Mouse (Mus musculus) embryonic facial prominence, embryonic 11.5 days (tissue): Measurements from ENCODE around the gene Plch2. TPM values are rescaled to one million over a fixed set of nuclear protein-coding genes. Genes with fewer than 3 reads are reported as not detected.

ENCODE experiments used
- ATAC-seq: fragments of 200-750 bp; cut with Nextera tagmentation; replicated peaks from 2 replicates; pipeline ENCODE4 v1.8.0; 2017; ENCODE audit warnings: low read depth; ENCODE audit not compliant: insufficient number of reproducible peaks, low FRiP score, low TSS enrichment
- DNase-seq: peaks from one replicate; pipeline ENCODE4 v3.0.0-alpha.2; 2015; ENCODE audit warnings: low spot score
- H3K27ac ChIP-seq: fragments of 300-500 bp; sonication (generic); replicated peaks from 2 replicates; pipeline ENCODE4 v1.5.1; 2014; ENCODE audit warnings: mild to moderate bottlenecking, low read depth, low read length, control low read depth
- H3K27me3 ChIP-seq: fragments of 300-500 bp; sonication (generic); 2 replicates; pipeline ENCODE4 v1.6.1; 2014; ENCODE audit warnings: mild to moderate bottlenecking, low read length, moderate library complexity, mixed read lengths; ENCODE audit not compliant: control insufficient read depth, insufficient read depth
- H3K36me3 ChIP-seq: fragments of 300-500 bp; sonication (generic); replicated peaks from 2 replicates; pipeline ENCODE4 v1.6.1; 2014; ENCODE audit warnings: low read depth, mild to moderate bottlenecking, low read length, moderate library complexity, mixed read lengths; ENCODE audit not compliant: control insufficient read depth, insufficient read depth
- H3K4me1 ChIP-seq: fragments of 300-500 bp; sonication (generic); 2 replicates; pipeline ENCODE4 v1.6.1; 2014; ENCODE audit warnings: low read length, mixed read lengths; ENCODE audit not compliant: control insufficient read depth, insufficient read depth
- H3K4me2 ChIP-seq: fragments of 300-500 bp; sonication (generic); 2 replicates; pipeline ENCODE4 v1.6.1; 2014; ENCODE audit warnings: low read depth, mild to moderate bottlenecking, control low read depth, low read length, moderate library complexity
- H3K4me3 ChIP-seq: fragments of 300-500 bp; sonication (generic); 2 replicates; pipeline ENCODE4 v1.5.1; 2014; ENCODE audit warnings: low read depth, low read length, control low read depth
- H3K9ac ChIP-seq: fragments of 300-500 bp; sonication (generic); replicated peaks from 2 replicates; pipeline ENCODE4 v1.6.1; 2014; ENCODE audit warnings: mild to moderate bottlenecking, control low read depth, low read length
- H3K9me3 ChIP-seq: fragments of 300-500 bp; sonication (generic); replicated peaks from 2 replicates; pipeline ENCODE4 v1.6.1; 2016; ENCODE audit warnings: mild to moderate bottlenecking, low read length, inconsistent platforms, mixed read lengths; ENCODE audit not compliant: control insufficient read depth
- WGBS: fragments of 180-500 bp; shearing (Covaris S2); extraction: QIAGEN DNeasy Blood & Tissue Kit; methylation state at CpG from one replicate; pipeline ENCODE4 v1.1.7; 2014; 5-methylcytosine and 5-hydroxymethylcytosine counted together
- polyA plus RNA-seq: library from polyadenylated mRNA; unstranded; fragments of >200 nt; fragmentation: Nextera tagmentation; extraction: Ambion mirVana; gene quantifications from 2 replicates; pipeline ENCODE4 v1.2.1, GENCODE M21; 2014

Plch2 gene
- polyA plus RNA-seq, 1 experiment from 2014 or later: 1.4 TPM

DNA sequence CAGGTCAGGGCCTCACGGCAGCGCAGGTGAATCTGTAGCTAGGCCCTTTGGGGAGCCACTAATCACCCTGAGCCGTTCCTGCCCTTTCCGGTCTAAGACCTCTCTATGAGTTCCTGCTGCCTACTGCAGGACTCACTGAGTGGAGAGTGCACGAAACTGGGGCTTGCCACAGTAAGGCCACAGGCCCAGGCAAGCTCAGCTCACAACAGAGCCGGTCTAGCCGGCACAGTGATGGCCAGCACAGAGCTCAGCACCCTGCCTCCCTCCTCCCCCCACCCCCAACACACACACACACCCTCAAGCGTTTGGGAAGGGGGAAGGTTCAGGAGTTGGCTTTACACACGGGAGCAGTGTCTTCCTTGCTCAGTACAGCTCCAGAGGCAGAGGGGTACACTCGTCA is 1.7 kb upstream of the Plch2 start:
- 32% methylated on average over 10 of the region's 10 CpGs for WGBS
- Histone ChIP-seq H3K9ac (no peak overlapping the region), H3K36me3 (no peaks in the 10 kb centered on the region), H3K27me3 (no peaks in the 10 kb centered on the region), H3K4me3 (no peak overlapping the region), H3K4me1 (no peaks in the 10 kb centered on the region), H3K27ac (no peak overlapping the region), H3K9me3 (no peaks in the 10 kb centered on the region), H3K4me2 (no peak overlapping the region)
- DNase-seq: no peak
- ATAC-seq: no peak

DNA sequence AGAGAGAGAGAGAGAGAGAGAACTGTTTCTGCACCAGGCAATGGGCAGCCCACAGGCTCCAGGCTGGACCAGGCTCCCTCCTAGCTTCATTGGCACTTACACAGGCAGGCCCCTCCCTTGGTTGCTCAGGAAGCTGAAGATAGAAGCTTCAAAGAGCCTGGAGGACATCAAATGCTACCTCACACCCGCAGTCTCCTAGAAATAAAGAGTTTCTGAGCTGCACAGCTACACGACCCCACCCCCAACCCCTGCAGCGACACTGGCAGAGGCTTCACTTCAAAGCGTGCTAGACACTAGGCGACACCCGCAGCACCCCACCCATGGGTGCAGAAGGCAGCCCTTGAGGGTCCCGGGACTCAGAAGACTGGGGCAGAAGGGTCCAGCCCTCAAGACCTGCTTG is 6.5 kb downstream of the Plch2 start:
- no peak overlapping the region for H3K27ac ChIP-seq
- H3K27me3 ChIP-seq: peaks cover 3% of the 10 kb centered on the region; the same call in 1 of the 2 replicates
- H3K4me1 ChIP-seq: no peaks in the 10 kb centered on the region
- no peak for ATAC-seq
- H3K4me2 ChIP-seq: no peak overlapping the region
- H3K9ac ChIP-seq: no peak overlapping the region
- no peaks in the 10 kb centered on the region for H3K9me3 ChIP-seq
- DNase-seq: no peak
- H3K4me3 ChIP-seq: no peak overlapping the region
- 82% methylated on average over 7 of the region's 7 CpGs for WGBS
- no peaks in the 10 kb centered on the region for H3K36me3 ChIP-seq

DNA sequence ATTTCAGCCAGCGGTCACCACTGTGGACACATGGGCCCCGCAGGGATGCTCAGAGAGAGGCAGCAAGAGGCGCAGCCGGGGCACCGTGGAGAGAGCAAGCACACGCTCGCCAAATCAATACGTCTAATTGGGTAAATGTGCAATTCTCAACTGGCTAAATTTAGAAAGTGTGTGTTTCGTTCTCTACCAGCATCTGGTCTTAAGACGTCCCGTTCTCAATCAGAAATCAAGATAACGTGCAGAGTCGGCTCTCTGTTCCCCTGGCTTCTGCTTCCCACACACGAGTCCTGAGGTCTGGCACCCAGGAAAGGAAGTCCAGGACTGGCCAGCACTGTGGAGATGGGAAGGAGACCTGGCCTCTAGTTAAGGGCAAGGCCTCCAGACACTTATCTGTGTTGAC is 9.9 kb downstream of the Plch2 start:
- Histone ChIP-seq H3K9ac (no peak overlapping the region), H3K9me3 (no peaks in the 10 kb centered on the region), H3K4me2 (no peak overlapping the region), H3K36me3 (no peaks in the 10 kb centered on the region), H3K4me3 (no peak overlapping the region), H3K27me3 (peaks cover 37% of the 10 kb centered on the region), H3K27ac (no peak overlapping the region), H3K4me1 (peaks cover 3% of the 10 kb centered on the region; the same call in 1 of the 2 replicates)
- DNase-seq: no peak
- no peak for ATAC-seq
- 82% methylated on average over 14 of the region's 14 CpGs for WGBS

DNA sequence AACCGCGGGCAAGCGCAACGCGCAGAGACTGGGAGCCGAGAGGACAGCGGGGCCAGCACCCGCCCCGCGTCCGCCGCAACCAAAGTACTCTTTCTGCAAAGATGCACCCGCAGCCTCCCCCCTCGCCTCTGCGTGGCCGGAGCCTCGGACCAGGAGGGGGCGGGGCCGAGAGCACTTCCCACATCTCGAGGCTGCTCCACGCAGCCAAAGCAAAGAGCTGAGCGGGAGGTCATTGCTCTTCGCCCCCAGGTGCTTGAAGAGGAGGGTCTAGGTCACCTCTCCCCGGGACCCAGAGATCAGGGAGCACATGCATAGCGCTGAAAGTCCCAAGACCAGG is 13.3 kb downstream of the Plch2 start:
- Histone ChIP-seq H3K4me2 (peak overlapping the region; percentile 74), H3K9me3 (no peaks in the 10 kb centered on the region), H3K9ac (peak overlapping the region; percentile 30), H3K4me3 (peak overlapping the region; percentile 33), H3K27me3 (peaks cover 45% of the 10 kb centered on the region), H3K27ac (no peak overlapping the region), H3K4me1 (peaks cover 3% of the 10 kb centered on the region; the same call in 1 of the 2 replicates), H3K36me3 (no peaks in the 10 kb centered on the region)
- no peak for ATAC-seq
- WGBS: under 1% methylated on average over 25 of the region's 25 CpGs
- DNase-seq: no peak

DNA sequence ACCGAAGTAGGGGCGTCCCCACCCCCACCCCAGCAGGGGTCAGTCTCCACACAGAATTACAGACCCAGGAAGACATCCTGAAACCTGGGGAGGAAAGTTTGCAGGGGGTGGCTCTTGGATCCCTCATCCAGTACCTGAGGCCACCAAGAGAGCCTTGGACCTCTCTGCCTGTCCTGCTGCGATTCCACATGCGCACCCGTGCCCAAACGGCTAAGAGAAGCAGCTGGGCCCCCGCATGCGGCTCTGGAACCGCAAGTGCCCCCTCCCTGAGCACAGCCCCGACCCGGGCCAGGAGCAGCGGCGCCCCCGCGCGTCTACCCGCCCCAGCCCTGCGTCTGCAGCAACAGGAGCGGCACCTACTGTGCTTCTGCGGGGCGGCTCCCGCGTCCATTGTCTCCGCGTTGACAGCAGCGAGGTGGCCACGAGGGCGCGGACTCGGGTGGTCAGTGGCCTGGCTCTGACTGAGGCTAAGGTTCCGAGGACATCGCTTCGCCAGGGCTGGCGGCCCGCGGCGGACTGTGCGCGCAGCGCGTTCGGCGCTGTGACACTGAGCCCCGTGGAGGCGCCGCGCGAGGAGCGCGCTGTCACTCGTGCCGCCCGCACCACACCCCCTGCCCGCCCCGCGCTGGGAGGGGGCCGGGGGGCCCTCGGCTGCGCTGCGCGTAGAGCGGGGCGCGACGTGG is 13.8 kb downstream of the Plch2 start:
- Histone ChIP-seq H3K27me3 (peaks cover 45% of the 10 kb centered on the region), H3K4me1 (peaks cover 3% of the 10 kb centered on the region; the same call in 1 of the 2 replicates), H3K27ac (no peak overlapping the region), H3K4me2 (peak overlapping the region; percentile 74), H3K9me3 (no peaks in the 10 kb centered on the region), H3K36me3 (no peaks in the 10 kb centered on the region), H3K4me3 (peak overlapping the region; percentile 33), H3K9ac (peak overlapping the region; percentile 30)
- 2% methylated on average over 65 of the region's 65 CpGs for WGBS
- DNase-seq: no peak
- ATAC-seq: no peak

DNA sequence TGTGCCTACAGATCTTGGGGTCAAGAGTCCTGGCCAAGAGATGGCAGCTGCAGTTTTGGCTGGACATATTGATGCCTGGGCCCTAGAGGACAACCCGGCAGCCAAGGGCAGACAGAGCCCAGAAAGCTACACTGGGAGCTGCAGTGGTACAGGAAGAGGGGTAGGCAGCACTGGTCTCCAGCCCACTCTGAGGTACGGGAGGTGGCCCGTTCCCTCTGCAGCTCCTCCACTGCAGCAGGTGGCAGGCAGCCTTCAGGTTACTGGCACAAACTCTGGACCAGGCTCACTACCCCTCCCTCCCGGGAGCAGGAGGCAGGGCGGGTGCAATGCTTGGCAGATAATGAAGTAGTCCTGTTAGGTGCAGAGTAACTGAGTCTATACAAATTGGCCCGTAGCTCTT is 15.9 kb downstream of the Plch2 start:
- H3K4me2 ChIP-seq: no peak overlapping the region
- no peak for ATAC-seq
- DNase-seq: no peak
- no peaks in the 10 kb centered on the region for H3K9me3 ChIP-seq
- peaks cover 45% of the 10 kb centered on the region for H3K27me3 ChIP-seq
- H3K4me1 ChIP-seq: peaks cover 3% of the 10 kb centered on the region; the same call in 1 of the 2 replicates
- H3K9ac ChIP-seq: no peak overlapping the region
- WGBS: 67% methylated on average over 6 of the region's 6 CpGs
- no peak overlapping the region for H3K27ac ChIP-seq
- H3K36me3 ChIP-seq: no peaks in the 10 kb centered on the region
- no peak overlapping the region for H3K4me3 ChIP-seq

DNA sequence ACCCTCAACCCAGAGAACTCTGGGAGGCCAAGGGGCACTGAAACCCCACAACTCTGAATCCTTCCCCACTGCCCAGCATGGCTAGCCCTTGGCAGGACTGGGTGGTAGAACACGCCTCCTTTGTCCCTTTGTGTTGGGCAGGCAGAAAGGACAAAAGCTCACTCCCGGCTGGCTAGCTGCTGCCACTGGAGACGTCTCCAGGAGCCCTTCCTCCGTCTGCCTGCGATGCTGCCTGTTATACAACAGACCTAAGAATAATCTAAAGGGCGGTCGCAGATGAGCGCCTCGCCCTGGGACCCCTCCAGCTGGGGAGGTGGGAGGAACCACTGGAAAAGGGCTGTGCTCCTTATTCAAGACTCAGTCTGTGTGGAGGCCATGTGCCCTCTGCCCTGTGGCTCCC is 16.4 kb downstream of the Plch2 start:
- H3K9ac ChIP-seq: no peak overlapping the region
- no peak overlapping the region for H3K4me3 ChIP-seq
- ATAC-seq: no peak
- H3K36me3 ChIP-seq: no peaks in the 10 kb centered on the region
- H3K27me3 ChIP-seq: peaks cover 41% of the 10 kb centered on the region
- H3K9me3 ChIP-seq: no peaks in the 10 kb centered on the region
- H3K27ac ChIP-seq: no peak overlapping the region
- no peak overlapping the region for H3K4me2 ChIP-seq
- no peak for DNase-seq
- 24% methylated on average over 9 of the region's 9 CpGs for WGBS
- H3K4me1 ChIP-seq: peaks cover 3% of the 10 kb centered on the region; the same call in 1 of the 2 replicates

DNA sequence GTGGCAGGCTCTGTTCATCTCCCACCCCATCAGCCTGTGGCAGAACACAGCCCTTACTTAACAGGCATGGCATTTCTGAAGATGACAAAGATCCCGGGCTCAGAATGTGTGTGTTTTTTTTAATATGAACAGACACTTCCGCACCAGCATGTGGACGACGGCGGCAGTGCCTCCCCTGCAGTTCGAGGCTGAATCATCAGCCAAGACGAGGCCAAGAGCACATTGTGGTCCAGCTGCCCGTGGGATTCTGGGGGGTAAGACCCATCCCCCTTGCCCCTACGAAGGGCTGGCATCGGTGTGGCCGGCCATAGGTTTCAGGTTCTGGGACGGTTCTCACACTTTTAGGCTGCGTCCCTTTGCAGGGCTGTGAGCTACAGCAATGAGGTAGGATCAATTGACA is 21.8 kb downstream of the Plch2 start:
- H3K9me3 ChIP-seq: no peaks in the 10 kb centered on the region
- no peaks in the 10 kb centered on the region for H3K36me3 ChIP-seq
- peaks cover 4% of the 10 kb centered on the region; the same call in 1 of the 2 replicates for H3K4me1 ChIP-seq
- no peak overlapping the region for H3K27ac ChIP-seq
- DNase-seq: no peak
- no peak overlapping the region for H3K4me3 ChIP-seq
- H3K27me3 ChIP-seq: peaks cover 8% of the 10 kb centered on the region; the same call in 1 of the 2 replicates
- no peak overlapping the region for H3K4me2 ChIP-seq
- H3K9ac ChIP-seq: no peak overlapping the region
- ATAC-seq: no peak
- WGBS: 65% methylated on average over 13 of the region's 13 CpGs
